Mouse (Mus musculus): ENCODE measurements around the gene Gm49333. TPM values are rescaled to one million over a fixed set of nuclear protein-coding genes. Genes with fewer than 3 reads are reported as not detected.

The Gm49333 gene
- total and polyA plus RNA-seq, 3 experiments, result 0.10 to 0.43 TPM; not detected in 1

DNA sequence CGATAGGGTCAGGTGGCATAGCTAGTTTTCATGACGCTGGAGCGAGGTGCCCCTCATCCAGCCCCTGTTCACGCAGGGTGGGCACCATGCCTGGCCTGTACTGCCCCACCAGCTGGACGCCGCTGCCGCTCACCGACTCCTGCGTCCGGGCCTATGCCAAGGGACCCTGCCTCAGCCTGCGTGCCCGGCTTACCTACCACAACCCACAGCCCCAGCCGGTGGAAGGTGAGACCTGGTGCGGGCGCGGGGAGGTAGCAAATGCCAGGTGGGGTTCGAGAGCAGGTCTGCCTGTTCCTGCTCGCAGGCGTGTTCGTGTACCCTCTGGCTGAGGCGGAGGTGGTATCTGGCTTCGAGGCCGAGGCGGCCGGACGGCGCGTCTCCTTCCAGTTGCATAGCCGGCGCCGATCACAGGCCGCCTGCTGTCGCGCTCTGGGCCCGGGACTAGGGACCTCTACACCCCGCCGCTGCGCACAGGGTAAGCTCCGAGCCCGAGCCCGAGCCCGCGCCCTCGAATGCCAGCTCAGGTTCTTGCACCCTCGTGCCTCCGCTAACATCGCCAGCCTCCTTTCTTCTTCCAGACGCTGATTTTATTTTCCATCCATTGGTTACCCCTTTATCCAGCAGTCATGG, 20.2 kb upstream of the Gm49333 start:
- DNase-seq, result no peak
- intact Hi-C loops (cut with DNase I), result no loop called here
- H3K79me2 ChIP-seq (replicated peaks; ENCODE audit: control insufficient read depth, insufficient read depth, low read length), result no peaks in the 10 kb centered on the region
- no peak overlapping the region for H3K9ac ChIP-seq (ENCODE audit: low read depth, low read length)
- H3K36me3 ChIP-seq (ENCODE audit: control insufficient read depth, insufficient read depth, low read length), result no peaks in the 10 kb centered on the region
- H3K4me1 ChIP-seq (ENCODE audit: control insufficient read depth, insufficient read depth, low read length), result no peaks in the 10 kb centered on the region
- H3K27me3 ChIP-seq (ENCODE audit: control insufficient read depth, insufficient read depth, low read length), result peaks cover 22% of the 10 kb centered on the region
- H3K27ac ChIP-seq, result no peak overlapping the region
- WGBS, result 5% methylated on average over 48 of the region's 48 CpGs
- no peak overlapping the region for H3K4me3 ChIP-seq
- TF ChIP-seq POLR2A (IDR thresholded peaks at IDR 0.05; ENCODE audit: insufficient read depth, low read depth, low read length), result no peak
- TF ChIP-seq EP300 (IDR thresholded peaks at IDR 0.05; ENCODE audit: insufficient read depth, low read depth, low read length), result no peak
- TF ChIP-seq CTCF (IDR thresholded peaks at IDR 0.05), result no peak

DNA sequence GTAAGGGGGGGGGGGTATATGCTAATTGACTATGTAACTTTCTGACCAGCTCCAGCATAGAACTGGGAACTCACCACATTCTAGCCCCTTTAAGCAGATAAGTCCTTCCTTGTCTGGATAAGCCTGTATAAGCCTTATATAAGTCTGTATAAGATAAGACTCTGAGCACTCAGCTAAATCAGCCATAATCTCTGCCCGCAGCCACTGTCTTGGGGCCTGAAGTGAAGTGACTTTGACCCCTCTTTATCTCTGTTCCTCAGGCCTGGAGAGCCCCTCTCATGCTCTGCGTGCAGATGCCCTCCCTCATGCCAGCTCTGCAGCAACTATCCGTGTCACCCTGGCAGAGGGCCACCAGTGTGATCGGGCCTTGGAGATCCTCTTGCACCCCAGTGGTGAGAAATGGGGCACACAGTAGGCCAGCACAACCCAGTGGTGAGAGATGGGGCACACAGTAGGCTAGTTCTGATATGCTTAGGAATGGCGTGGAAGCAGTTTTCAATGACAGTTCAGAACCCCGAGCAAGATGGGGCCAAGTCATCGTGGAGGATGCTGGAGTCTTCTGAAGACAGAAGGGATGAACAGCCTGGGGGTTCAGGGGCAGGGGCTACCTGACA, 16.2 kb upstream of the Gm49333 start:
- Histone ChIP-seq H3K36me3 (ENCODE audit: control insufficient read depth, insufficient read depth, low read length) (no peaks in the 10 kb centered on the region), H3K4me1 (ENCODE audit: control insufficient read depth, insufficient read depth, low read length) (no peaks in the 10 kb centered on the region), H3K79me2 (replicated peaks; ENCODE audit: control insufficient read depth, insufficient read depth, low read length) (no peaks in the 10 kb centered on the region), H3K27ac (no peak overlapping the region), H3K9ac (ENCODE audit: low read depth, low read length) (no peak overlapping the region), H3K4me3 (no peak overlapping the region), H3K27me3 (ENCODE audit: control insufficient read depth, insufficient read depth, low read length) (peaks cover 12% of the 10 kb centered on the region)
- intact Hi-C loops (cut with DNase I), result no loop called here
- no peak for DNase-seq
- WGBS, result 62% methylated on average over 7 of the region's 7 CpGs
- TF ChIP-seq CTCF (IDR thresholded peaks at IDR 0.05) (no peak), POLR2A (IDR thresholded peaks at IDR 0.05; ENCODE audit: insufficient read depth, low read depth, low read length) (no peak), EP300 (IDR thresholded peaks at IDR 0.05; ENCODE audit: insufficient read depth, low read depth, low read length) (no peak)

DNA sequence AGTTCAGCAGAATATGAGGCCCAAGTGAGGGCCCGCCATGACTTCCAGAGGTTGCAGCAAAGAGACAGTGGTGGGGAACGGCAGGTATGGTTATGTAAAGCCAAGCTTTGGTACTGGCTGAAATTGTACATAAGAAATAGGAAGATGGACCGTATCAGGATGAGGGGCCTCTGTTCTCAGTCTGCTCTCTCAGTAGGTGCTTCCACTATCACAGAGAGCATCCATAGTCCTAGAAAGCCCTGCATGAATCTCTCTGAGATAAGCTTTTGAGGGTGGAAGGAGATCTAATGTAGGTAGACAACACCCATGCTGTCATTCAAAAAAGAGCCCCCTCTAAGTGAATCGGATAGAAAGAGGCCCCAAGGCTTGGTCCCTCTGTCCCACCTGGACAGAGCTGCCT, 15.7 kb upstream of the Gm49333 start:
- no peaks in the 10 kb centered on the region for H3K79me2 ChIP-seq (replicated peaks; ENCODE audit: control insufficient read depth, insufficient read depth, low read length)
- DNase-seq, result no peak
- no peak overlapping the region for H3K4me3 ChIP-seq
- no peak overlapping the region for H3K9ac ChIP-seq (ENCODE audit: low read depth, low read length)
- no peak overlapping the region for H3K27ac ChIP-seq
- H3K4me1 ChIP-seq (ENCODE audit: control insufficient read depth, insufficient read depth, low read length), result no peaks in the 10 kb centered on the region
- no peak for TF ChIP-seq POLR2A (IDR thresholded peaks at IDR 0.05; ENCODE audit: insufficient read depth, low read depth, low read length)
- TF ChIP-seq EP300 (IDR thresholded peaks at IDR 0.05; ENCODE audit: insufficient read depth, low read depth, low read length), result no peak
- TF ChIP-seq CTCF (IDR thresholded peaks at IDR 0.05), result no peak
- H3K27me3 ChIP-seq (ENCODE audit: control insufficient read depth, insufficient read depth, low read length), result peaks cover 7% of the 10 kb centered on the region; the same call in 1 of the 2 replicates
- intact Hi-C loops (cut with DNase I), result no loop called here
- WGBS, result 78% methylated on average over 4 of the region's 4 CpGs
- no peaks in the 10 kb centered on the region for H3K36me3 ChIP-seq (ENCODE audit: control insufficient read depth, insufficient read depth, low read length)

DNA sequence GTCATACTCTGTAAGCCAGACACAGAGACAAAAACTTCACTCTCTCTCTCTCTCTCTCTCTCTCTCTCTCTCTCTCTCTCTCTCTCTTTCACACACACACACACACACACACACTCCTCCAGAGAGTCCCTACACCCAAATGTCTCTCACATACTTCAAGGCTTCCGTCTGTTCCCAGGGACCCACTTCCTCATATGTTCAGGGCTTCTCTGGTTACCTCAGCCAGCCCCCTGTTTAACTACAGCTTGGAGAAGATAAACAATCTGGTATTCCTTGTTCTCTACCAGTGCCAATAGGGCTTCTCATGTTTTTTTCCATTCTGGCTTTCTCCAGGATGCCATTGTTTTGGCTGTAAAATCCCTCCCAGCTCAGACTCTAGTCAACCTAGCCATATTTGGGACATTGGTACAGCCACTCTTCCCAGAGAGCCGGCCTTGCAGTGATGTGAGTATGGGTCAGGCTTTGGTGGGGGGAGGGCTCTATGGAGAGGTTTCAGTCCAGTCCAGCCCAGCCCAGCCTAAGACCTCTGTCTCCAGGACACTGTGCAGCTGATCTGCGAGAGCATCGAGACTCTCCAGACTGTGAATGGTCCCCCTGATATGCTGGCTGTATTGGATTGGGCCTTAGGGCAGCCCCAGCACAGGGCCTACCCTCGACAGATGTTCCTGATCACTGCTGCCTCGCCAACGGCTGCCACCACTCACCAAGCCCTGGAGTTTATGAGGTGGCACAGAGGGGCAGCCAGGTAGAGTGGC, 14.5 kb upstream of the Gm49333 start:
- H3K79me2 ChIP-seq (replicated peaks; ENCODE audit: control insufficient read depth, insufficient read depth, low read length), result no peaks in the 10 kb centered on the region
- no peak for DNase-seq
- H3K36me3 ChIP-seq (ENCODE audit: control insufficient read depth, insufficient read depth, low read length), result no peaks in the 10 kb centered on the region
- TF ChIP-seq POLR2A (IDR thresholded peaks at IDR 0.05; ENCODE audit: insufficient read depth, low read depth, low read length), result no peak
- no peak for TF ChIP-seq CTCF (IDR thresholded peaks at IDR 0.05)
- no peak for TF ChIP-seq EP300 (IDR thresholded peaks at IDR 0.05; ENCODE audit: insufficient read depth, low read depth, low read length)
- 56% methylated on average over 7 of the region's 7 CpGs for WGBS
- no peaks in the 10 kb centered on the region for H3K4me1 ChIP-seq (ENCODE audit: control insufficient read depth, insufficient read depth, low read length)
- no peak overlapping the region for H3K9ac ChIP-seq (ENCODE audit: low read depth, low read length)
- intact Hi-C loops (cut with DNase I), result no loop called here
- no peak overlapping the region for H3K27ac ChIP-seq
- no peak overlapping the region for H3K4me3 ChIP-seq
- no peaks in the 10 kb centered on the region for H3K27me3 ChIP-seq (ENCODE audit: control insufficient read depth, insufficient read depth, low read length)

DNA sequence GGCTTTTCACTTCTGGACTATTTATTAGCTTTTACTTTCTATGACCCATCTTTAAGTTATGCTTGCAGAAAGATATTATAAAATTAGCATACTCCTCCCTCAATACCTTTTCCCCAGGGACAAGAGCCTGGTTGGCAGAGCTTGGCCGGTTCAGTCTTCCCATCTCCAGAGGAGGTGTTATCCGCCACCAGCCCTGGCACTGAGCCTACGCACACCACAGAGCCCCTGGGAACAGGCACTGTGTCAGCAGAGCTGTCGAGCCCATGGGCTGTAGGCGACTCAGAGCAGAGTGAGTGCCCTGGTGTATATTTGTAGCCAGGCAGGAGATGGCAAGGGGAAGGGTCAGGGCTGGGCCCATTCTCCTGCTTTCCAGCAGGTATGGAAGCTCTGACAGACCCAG, 10.9 kb upstream of the Gm49333 start:
- no peak for DNase-seq
- H3K27ac ChIP-seq, result no peak overlapping the region
- H3K9ac ChIP-seq (ENCODE audit: low read depth, low read length), result no peak overlapping the region
- H3K4me1 ChIP-seq (ENCODE audit: control insufficient read depth, insufficient read depth, low read length), result no peaks in the 10 kb centered on the region
- no peaks in the 10 kb centered on the region for H3K27me3 ChIP-seq (ENCODE audit: control insufficient read depth, insufficient read depth, low read length)
- no peaks in the 10 kb centered on the region for H3K36me3 ChIP-seq (ENCODE audit: control insufficient read depth, insufficient read depth, low read length)
- intact Hi-C loops (cut with DNase I), result no loop called here
- WGBS, result 47% methylated on average over 5 of the region's 5 CpGs
- no peak for TF ChIP-seq CTCF (IDR thresholded peaks at IDR 0.05)
- no peak for TF ChIP-seq POLR2A (IDR thresholded peaks at IDR 0.05; ENCODE audit: insufficient read depth, low read depth, low read length)
- TF ChIP-seq EP300 (IDR thresholded peaks at IDR 0.05; ENCODE audit: insufficient read depth, low read depth, low read length), result no peak
- no peaks in the 10 kb centered on the region for H3K79me2 ChIP-seq (replicated peaks; ENCODE audit: control insufficient read depth, insufficient read depth, low read length)
- no peak overlapping the region for H3K4me3 ChIP-seq

DNA sequence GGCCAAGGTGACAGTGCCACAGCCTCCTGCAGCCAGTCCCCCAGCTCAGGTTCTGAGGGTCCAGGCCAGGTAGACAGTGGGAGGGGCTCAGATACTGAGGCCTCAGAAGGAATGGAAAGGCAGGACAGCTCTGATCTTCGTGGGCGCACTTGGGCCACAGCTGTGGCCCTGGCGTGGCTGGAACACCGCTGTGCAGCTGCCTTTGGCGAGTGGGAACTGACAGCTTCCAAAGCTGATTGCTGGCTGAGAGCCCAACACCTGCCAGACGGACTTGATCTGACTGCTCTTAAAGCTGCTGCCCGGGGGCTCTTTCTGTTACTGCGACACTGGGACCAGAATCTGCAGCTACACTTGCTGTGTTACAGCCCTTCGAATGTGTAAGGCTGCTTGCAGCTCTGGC, 6.7 kb upstream of the Gm49333 start:
- Histone ChIP-seq H3K9ac (ENCODE audit: low read depth, low read length) (no peak overlapping the region), H3K36me3 (ENCODE audit: control insufficient read depth, insufficient read depth, low read length) (no peaks in the 10 kb centered on the region), H3K27ac (no peak overlapping the region), H3K27me3 (ENCODE audit: control insufficient read depth, insufficient read depth, low read length) (no peaks in the 10 kb centered on the region), H3K4me1 (ENCODE audit: control insufficient read depth, insufficient read depth, low read length) (no peaks in the 10 kb centered on the region), H3K79me2 (replicated peaks; ENCODE audit: control insufficient read depth, insufficient read depth, low read length) (no peaks in the 10 kb centered on the region), H3K4me3 (no peak overlapping the region)
- no peak for TF ChIP-seq POLR2A (IDR thresholded peaks at IDR 0.05; ENCODE audit: insufficient read depth, low read depth, low read length)
- TF ChIP-seq CTCF (IDR thresholded peaks at IDR 0.05), result no peak
- TF ChIP-seq EP300 (IDR thresholded peaks at IDR 0.05; ENCODE audit: insufficient read depth, low read depth, low read length), result no peak
- DNase-seq, result no peak
- 64% methylated on average over 9 of the region's 9 CpGs for WGBS
- intact Hi-C loops (cut with DNase I), result no loop called here

Data from heart, adult 2 months (tissue).